Mouse (Mus musculus) liver, embryonic 16.5 days (tissue): Measurements from ENCODE around the gene Vat1. TPM values are rescaled to one million over a fixed set of nuclear protein-coding genes. Genes with fewer than 3 reads are reported as not detected.

Experiments used
- microRNA-seq: library from miRNA; unstranded; fragments of <30 nt; microRNA quantifications from one replicate; pipeline ENCODE4, GENCODE M21; 2016
- polyA plus RNA-seq: library from polyadenylated mRNA; unstranded; fragments of >200 nt; fragmentation: Nextera tagmentation; extraction: Ambion mirVana; gene quantifications from 2 replicates; pipeline ENCODE4 v1.2.1, GENCODE M21; 2015

Gene Vat1
- polyA plus RNA-seq, 1 experiment from 2014 or later: 12.3 TPM

Small RNAs within 50 kb of the gene (microRNA-seq; reads per million reads assigned to microRNA genes)
- not detected for gene Mir6929

Other genes starting within 250 kb of the Vat1 start
- 10.8 and 12.5 TPM in 2 replicates for gene Ezh1, start 239.8 kb downstream of the Vat1 start, polyA plus RNA-seq
- gene Ramp2, start 220.2 kb downstream of the Vat1 start, polyA plus RNA-seq: 20.8 and 21.8 TPM in 2 replicates
- 72.2 and 75.2 TPM in 2 replicates for gene Vps25, start 212.5 kb downstream of the Vat1 start, polyA plus RNA-seq
- 4.3 and 5.4 TPM in 2 replicates for gene Wnk4, start 205.7 kb downstream of the Vat1 start, polyA plus RNA-seq
- gene Cntd1, start 187.2 kb downstream of the Vat1 start, polyA plus RNA-seq: 0.70 and 0.74 TPM in 2 replicates
- gene Coa3, start 187.1 kb downstream of the Vat1 start, polyA plus RNA-seq: 77.7 and 79.9 TPM in 2 replicates
- gene Becn1, start 163.9 kb downstream of the Vat1 start, polyA plus RNA-seq: 89.6 and 93.6 TPM in 2 replicates
- gene Psme3, start 150.0 kb downstream of the Vat1 start, polyA plus RNA-seq: 162 and 170 TPM in 2 replicates
- 1.5 and 1.8 TPM in 2 replicates for gene Aoc2, start 141.2 kb downstream of the Vat1 start, polyA plus RNA-seq
- 0.05 TPM in 2 replicates for gene Aoc3, start 135.6 kb downstream of the Vat1 start, polyA plus RNA-seq
- 0.15 and 0.26 TPM in 2 replicates for gene G6pc, start 98.7 kb downstream of the Vat1 start, polyA plus RNA-seq
- gene Aarsd1, start 48.6 kb downstream of the Vat1 start, polyA plus RNA-seq: 31.0 and 35.3 TPM in 2 replicates
- 2.2 TPM in 2 replicates for gene Gm27029, start 41.4 kb downstream of the Vat1 start, polyA plus RNA-seq
- 4.7 and 5.2 TPM in 2 replicates for gene Rundc1, start 41.1 kb downstream of the Vat1 start, polyA plus RNA-seq
- gene Ptges3l, start 40.9 kb downstream of the Vat1 start, polyA plus RNA-seq: 0.82 and 2.0 TPM in 2 replicates
- 138 and 160 TPM in 2 replicates for gene Rpl27, start 23.9 kb downstream of the Vat1 start, polyA plus RNA-seq
- gene Ifi35, start 17.8 kb downstream of the Vat1 start, polyA plus RNA-seq: 22.4 and 26.5 TPM in 2 replicates
- gene Rnd2, start 1.2 kb downstream of the Vat1 start, polyA plus RNA-seq: 1.4 and 1.7 TPM in 2 replicates
- gene Brca1, start 85.7 kb upstream of the Vat1 start, polyA plus RNA-seq: 10.5 and 11.3 TPM in 2 replicates
- 46.9 and 52.5 TPM in 2 replicates for gene Nbr1, start 85.9 kb upstream of the Vat1 start, polyA plus RNA-seq
- gene Tmem106a, start 116.0 kb upstream of the Vat1 start, polyA plus RNA-seq: 7.4 and 8.0 TPM in 2 replicates
- 0.15 TPM in 1 of 2 replicates, not detected in the other for gene Gm11634, start 133.0 kb upstream of the Vat1 start, polyA plus RNA-seq
- gene Rdm1, start 161.0 kb upstream of the Vat1 start, polyA plus RNA-seq: 10.1 and 13.2 TPM in 2 replicates
- gene Arl4d, start 199.3 kb upstream of the Vat1 start, polyA plus RNA-seq: 0.99 and 1.3 TPM in 2 replicates